31 mouse cellular contexts compared by ENCODE assay signal in genomic region chr9:41218702-41219101, GRCm38 (mm10). TPM values are rescaled to one million over a fixed set of nuclear protein-coding genes. Genes with fewer than 3 reads are reported as not detected.
DNase-seq lines count a peak whose midpoint lies in the region; ATAC-seq lines count a peak whose summit lies in the region.
"Had no signal": no experiment of that assay in that cellular context is flagged by ENCODE, and none has a peak within 500 bp of the region (broad histone marks: within the 10 kb centered on the region; RNA-seq: fewer than 3 reads in every experiment).

No protein-coding gene starts in this region.

- ATAC-seq in embryonic facial prominence, embryonic 14.5 days (ENCODE audit: low read depth), result no peak
- peak; percentile 51; the same call in 1 of the 2 replicates for ATAC-seq in megakaryocyte, adult 5-6 weeks (ENCODE audit: poor library complexity, severe bottlenecking)
- no peak for ATAC-seq in forebrain, embryonic 14.5 days
- ATAC-seq: forebrain, embryonic 16.5 days; hindbrain, postnatal 0 days; intestine, embryonic 16.5 days had no signal

- peak; percentile 74 for DNase-seq in heart, adult 11 months
- DNase-seq in heart, postnatal 25 days (ENCODE audit: low spot score), result no peak
- DNase-seq in 416B (ENCODE audit: low read depth), result peak; percentile 26
- DNase-seq in embryonic facial prominence, embryonic 14.5 days (ENCODE audit: low spot score), result peak; percentile 26
- no peak for DNase-seq in thymus, postnatal 25 days
- DNase-seq in gastrocnemius, postnatal 4 days (ENCODE audit: low spot score in 2 of 2), result no peak
- no peak for DNase-seq in forebrain, embryonic 14.5 days (ENCODE audit: low spot score)
- DNase-seq: adrenal gland, adult 2 months; adrenal gland, postnatal 36 days; cerebellum, adult 18-20 months; cerebellum, postnatal 10 days; gastrocnemius, adult 2 months; gastrocnemius, postnatal 36 days; heart, postnatal 36 days; kidney, adult 9 months; kidney, postnatal 14 days; retina, postnatal 1 day; right cerebral cortex, postnatal 25 days; thymus, postnatal 14 days had no signal

- no peaks in the 10 kb centered on the region for H3K36me3 ChIP-seq in embryonic facial prominence, embryonic 14.5 days (ENCODE audit: control insufficient read depth, insufficient read depth, low read length)
- no peaks in the 10 kb centered on the region for H3K36me3 ChIP-seq in forebrain, embryonic 14.5 days (ENCODE audit: control insufficient read depth, insufficient read depth, low read length)
- H3K36me3 ChIP-seq: forebrain, embryonic 10.5 days; heart, embryonic 15.5 days; limb, embryonic 13.5 days; lung, embryonic 15.5 days; stomach, embryonic 15.5 days had no signal

- 77% methylated on average over 6 of the region's 6 CpGs for WGBS in embryonic facial prominence, embryonic 14.5 days
- 91% methylated on average over 6 of the region's 6 CpGs for WGBS in forebrain, embryonic 14.5 days

- peaks cover 11% of the 10 kb centered on the region for H3K4me1 ChIP-seq in embryonic facial prominence, embryonic 14.5 days (ENCODE audit: control insufficient read depth, insufficient read depth, low read length)
- H3K4me1 ChIP-seq in forebrain, embryonic 14.5 days (ENCODE audit: control insufficient read depth, insufficient read depth, low read length), result peaks cover 12% of the 10 kb centered on the region
- H3K4me1 ChIP-seq: lung, embryonic 15.5 days; stomach, embryonic 15.5 days had no signal

- H3K9ac ChIP-seq in embryonic facial prominence, embryonic 14.5 days (ENCODE audit: low read depth, low read length), result no peak overlapping the region
- H3K9ac ChIP-seq in forebrain, embryonic 14.5 days (ENCODE audit: low read length), result no peak overlapping the region
- H3K9ac ChIP-seq: heart, embryonic 15.5 days; limb, embryonic 13.5 days; lung, embryonic 15.5 days; stomach, embryonic 15.5 days had no signal

- H3K9me3 ChIP-seq in embryonic facial prominence, embryonic 14.5 days (ENCODE audit: control insufficient read depth, low read length), result no peaks in the 10 kb centered on the region
- no peaks in the 10 kb centered on the region for H3K9me3 ChIP-seq in forebrain, embryonic 14.5 days (replicated peaks; ENCODE audit: control insufficient read depth, low read length)
- H3K9me3 ChIP-seq: forebrain, embryonic 10.5 days; heart, embryonic 15.5 days; limb, embryonic 13.5 days; lung, embryonic 15.5 days; megakaryocyte, embryonic 14.5 days; stomach, embryonic 15.5 days had no signal

- no peak overlapping the region for H3K27ac ChIP-seq in embryonic facial prominence, embryonic 14.5 days (replicated peaks; ENCODE audit: low read depth, low read length)
- H3K27ac ChIP-seq in forebrain, embryonic 14.5 days (ENCODE audit: low read depth, low read length), result no peak overlapping the region
- H3K27ac ChIP-seq: gastrocnemius, adult 2 months; heart, embryonic 15.5 days; hindbrain, postnatal 0 days; left cerebral cortex, adult 2 months; limb, embryonic 13.5 days; lung, embryonic 15.5 days; stomach, embryonic 15.5 days had no signal

- no peaks in the 10 kb centered on the region for H3K27me3 ChIP-seq in embryonic facial prominence, embryonic 14.5 days (replicated peaks; ENCODE audit: control insufficient read depth, insufficient read depth, low read length)
- H3K27me3 ChIP-seq in forebrain, embryonic 14.5 days (replicated peaks; ENCODE audit: control insufficient read depth, insufficient read depth, low read length), result no peaks in the 10 kb centered on the region
- H3K27me3 ChIP-seq: heart, embryonic 15.5 days; limb, embryonic 13.5 days; lung, embryonic 15.5 days; stomach, embryonic 15.5 days had no signal

- no peak overlapping the region for H3K4me3 ChIP-seq in embryonic facial prominence, embryonic 14.5 days (ENCODE audit: low read depth, low read length)
- H3K4me3 ChIP-seq in forebrain, embryonic 14.5 days (ENCODE audit: low read depth, low read length), result no peak overlapping the region
- H3K4me3 ChIP-seq: forebrain, embryonic 10.5 days; gastrocnemius, adult 2 months; heart, embryonic 15.5 days; left cerebral cortex, adult 2 months; limb, embryonic 13.5 days; lung, embryonic 15.5 days; megakaryocyte, embryonic 14.5 days; stomach, embryonic 15.5 days had no signal

- H3K4me2 ChIP-seq in embryonic facial prominence, embryonic 14.5 days (ENCODE audit: low read depth, low read length), result no peak overlapping the region
- no peak overlapping the region for H3K4me2 ChIP-seq in forebrain, embryonic 14.5 days (ENCODE audit: low read length)
- H3K4me2 ChIP-seq: heart, embryonic 15.5 days; limb, embryonic 13.5 days; liver, embryonic 11.5 days; lung, embryonic 15.5 days; stomach, embryonic 15.5 days had no signal

- intact Hi-C loops in heart, postnatal 25 days (cut with DNase I), result no loop called here

RNA-seq across cellular contexts. Expression of gene Ubash3b, which starts 57.2 kb away (rescaled TPM):
- total RNA-seq in heart, postnatal 25 days (2021), result 1 to 10 TPM in 1 of 2 experiments, under 1 TPM in 1; 0.99 to 1.5 TPM
- 10.5 and 12.1 TPM in 2 replicates for polyA plus RNA-seq in embryonic facial prominence, embryonic 14.5 days (2014; fragmentation: Nextera tagmentation; extraction: Ambion mirVana)
- total RNA-seq in megakaryocyte, adult 5-6 weeks (2015), result 21.6 and 26.5 TPM in 2 replicates
- 14.8 and 15.1 TPM in 2 replicates for total RNA-seq in megakaryocyte, adult 5-6 weeks (2017)
- total RNA-seq in gastrocnemius, postnatal 4 days (2021), result 1 to 10 TPM; 5.3 to 5.6 TPM
- 13.8 and 18.1 TPM in 2 replicates for polyA plus RNA-seq in forebrain, embryonic 14.5 days (2014; fragmentation: Nextera tagmentation; extraction: Ambion mirVana)

Comparison
In these comparisons a context has a peak if more than half of its experiments do, and no peak if none do; other contexts are left out.
1. DNase-seq: peak in heart, adult 11 months (single experiment), 416B (single experiment) and embryonic facial prominence, embryonic 14.5 days (single experiment); none in heart, postnatal 25 days (single experiment), thymus, postnatal 25 days (single experiment), gastrocnemius, postnatal 4 days (0 of 2) and forebrain, embryonic 14.5 days (single experiment).